Mouse (Mus musculus) heart, adult 2 months (tissue): Measurements from ENCODE around the gene Phf12.

Source experiments
- CTCF ChIP-seq: fragments of 200-600 bp; IDR thresholded peaks from 2 replicates; pipeline ENCODE4 v1.8.1; 2022; ENCODE audit warnings: antibody characterized with exemption, mild to moderate bottlenecking, moderate library complexity
- EP300 ChIP-seq: fragments of 200-500 bp; IDR thresholded peaks from 2 replicates; pipeline ENCODE4 v1.6.1; 2011; ENCODE audit warnings: low read depth, low read length, control low read depth; ENCODE audit not compliant: insufficient read depth
- POLR2A ChIP-seq: fragments of 200-500 bp; IDR thresholded peaks from 2 replicates; pipeline ENCODE4 v1.6.1; 2011; ENCODE audit warnings: mild to moderate bottlenecking, low read depth, low read length, control low read depth; ENCODE audit not compliant: insufficient read depth

GRCm38 (mm10) chr11:78073577-78074276 is 91.2 kb downstream of the Phf12 start:
- TF ChIP-seq EP300, result no peak
- no peak for TF ChIP-seq CTCF
- TF ChIP-seq POLR2A, result no peak
